Mouse (Mus musculus) embryonic facial prominence, embryonic 12.5 days (tissue): ENCODE data around the gene 6030452D12Rik. TPM values are rescaled to one million over a fixed set of nuclear protein-coding genes. Genes with fewer than 3 reads are reported as not detected.

Source experiments
- ATAC-seq: fragments of 200-750 bp; cut with Nextera tagmentation; 2 replicates; pipeline ENCODE4 v1.8.0; 2017; ENCODE audit not compliant: insufficient number of reproducible peaks, insufficient read depth, low FRiP score, low TSS enrichment
- H3K27ac ChIP-seq: fragments of 300-500 bp; sonication (generic); 2 replicates; pipeline ENCODE4 v1.5.1; 2016; ENCODE audit warnings: mild to moderate bottlenecking
- H3K27me3 ChIP-seq: fragments of 300-500 bp; sonication (generic); 2 replicates; pipeline ENCODE4 v1.6.1; 2016; ENCODE audit warnings: mild to moderate bottlenecking, moderate library complexity
- H3K36me3 ChIP-seq: fragments of 300-500 bp; sonication (generic); 2 replicates; pipeline ENCODE4 v1.6.1; 2016; ENCODE audit warnings: mild to moderate bottlenecking
- H3K4me1 ChIP-seq: fragments of 300-500 bp; sonication (generic); 2 replicates; pipeline ENCODE4 v1.6.1; 2016
- H3K4me2 ChIP-seq: fragments of 300-500 bp; sonication (generic); replicated peaks from 2 replicates; pipeline ENCODE4 v1.6.1; 2016; ENCODE audit warnings: mild to moderate bottlenecking, moderate library complexity
- H3K4me3 ChIP-seq: fragments of 300-500 bp; sonication (generic); 2 replicates; pipeline ENCODE4 v1.5.1; 2016; ENCODE audit warnings: mild to moderate bottlenecking
- H3K9ac ChIP-seq: fragments of 300-500 bp; sonication (generic); 2 replicates; pipeline ENCODE4 v1.6.1; 2016; ENCODE audit warnings: mild to moderate bottlenecking, moderate library complexity
- H3K9me3 ChIP-seq: fragments of 300-500 bp; sonication (generic); 2 replicates; pipeline ENCODE4 v1.6.1; 2016; ENCODE audit warnings: mild to moderate bottlenecking, moderate library complexity
- WGBS: fragments of 180-500 bp; shearing (Covaris S2); methylation state at CpG from one replicate; pipeline ENCODE4 v1.1.7; 2016; 5-methylcytosine and 5-hydroxymethylcytosine counted together
- polyA plus RNA-seq: library from polyadenylated mRNA; unstranded; fragments of >200 nt; fragmentation: Nextera tagmentation; extraction: Ambion mirVana; gene quantifications from 2 replicates; pipeline ENCODE4 v1.2.1, GENCODE M21; 2016

The 6030452D12Rik gene
- polyA plus RNA-seq, 1 experiment from 2014 or later = not detected

GRCm38 (mm10) chr8:106545149-106545548, 44.8 kb downstream of the 6030452D12Rik start:
- H3K9me3 ChIP-seq = no peaks in the 10 kb centered on the region

GRCm38 (mm10) chr8:106546746-106547145, 46.4 kb downstream of the 6030452D12Rik start:
- Histone ChIP-seq H3K9me3 (no peaks in the 10 kb centered on the region), H3K4me2 (no peak overlapping the region), H3K27ac (no peak overlapping the region), H3K27me3 (no peaks in the 10 kb centered on the region), H3K4me3 (no peak overlapping the region), H3K9ac (no peak overlapping the region), H3K4me1 (no peaks in the 10 kb centered on the region), H3K36me3 (peaks cover 13% of the 10 kb centered on the region; the same call in 1 of the 2 replicates)
- 87% methylated on average over 7 of the region's 7 CpGs for WGBS
- no peak for ATAC-seq

More at GRCm38 (mm10) chr8:106545149-106545548, 44.8 kb downstream of the 6030452D12Rik start:
- Histone ChIP-seq H3K4me3 (no peak overlapping the region), H3K4me1 (no peaks in the 10 kb centered on the region), H3K36me3 (peaks cover 13% of the 10 kb centered on the region; the same call in 1 of the 2 replicates), H3K4me2 (no peak overlapping the region), H3K27ac (no peak overlapping the region), H3K9ac (no peak overlapping the region), H3K27me3 (no peaks in the 10 kb centered on the region)
- 84% methylated on average over 2 of the region's 2 CpGs for WGBS
- no peak for ATAC-seq

GRCm38 (mm10) chr8:106548366-106548936, 48.1 kb downstream of the 6030452D12Rik start:
- H3K9me3 ChIP-seq = no peaks in the 10 kb centered on the region
- H3K9ac ChIP-seq = no peak overlapping the region
- no peak overlapping the region for H3K4me2 ChIP-seq
- WGBS = 59% methylated on average over 10 of the region's 10 CpGs
- H3K27me3 ChIP-seq = no peaks in the 10 kb centered on the region
- no peaks in the 10 kb centered on the region for H3K4me1 ChIP-seq
- H3K36me3 ChIP-seq = peaks cover 25% of the 10 kb centered on the region; the same call in 1 of the 2 replicates
- ATAC-seq = no peak
- H3K27ac ChIP-seq = no peak overlapping the region
- no peak overlapping the region for H3K4me3 ChIP-seq

GRCm38 (mm10) chr8:106550906-106551305, 50.6 kb downstream of the 6030452D12Rik start:
- WGBS = 82% methylated on average over 1 of the region's 1 CpGs
- no peaks in the 10 kb centered on the region for H3K4me1 ChIP-seq
- H3K27ac ChIP-seq = no peak overlapping the region
- no peaks in the 10 kb centered on the region for H3K27me3 ChIP-seq
- H3K4me3 ChIP-seq = no peak overlapping the region
- ATAC-seq = no peak
- H3K9ac ChIP-seq = no peak overlapping the region
- H3K9me3 ChIP-seq = 0 out of 2 replicates have a peak, but pooled peaks cover 4% of the 10 kb centered on the region
- no peak overlapping the region for H3K4me2 ChIP-seq
- H3K36me3 ChIP-seq = peaks cover 18% of the 10 kb centered on the region; the same call in 1 of the 2 replicates

GRCm38 (mm10) chr8:106554011-106554410, 53.7 kb downstream of the 6030452D12Rik start:
- no peak overlapping the region for H3K4me3 ChIP-seq
- no peak overlapping the region for H3K4me2 ChIP-seq
- 0 out of 2 replicates have a peak, but pooled peaks cover 8% of the 10 kb centered on the region for H3K9me3 ChIP-seq
- H3K36me3 ChIP-seq = peaks cover 21% of the 10 kb centered on the region; the same call in 1 of the 2 replicates
- no peaks in the 10 kb centered on the region for H3K27me3 ChIP-seq
- no peak overlapping the region for H3K9ac ChIP-seq
- WGBS = 95% methylated on average over 5 of the region's 5 CpGs
- H3K27ac ChIP-seq = no peak overlapping the region
- ATAC-seq = no peak
- no peaks in the 10 kb centered on the region for H3K4me1 ChIP-seq

- ATAC-seq = no peak
- Histone ChIP-seq H3K27ac (no peak overlapping the region), H3K9ac (no peak overlapping the region), H3K27me3 (no peaks in the 10 kb centered on the region), H3K4me1 (no peaks in the 10 kb centered on the region), H3K4me2 (no peak overlapping the region), H3K36me3 (peaks cover 21% of the 10 kb centered on the region; the same call in 1 of the 2 replicates), H3K9me3 (0 out of 2 replicates have a peak, but pooled peaks cover 8% of the 10 kb centered on the region), H3K4me3 (no peak overlapping the region)
- WGBS = 66% methylated on average over 6 of the region's 7 CpGs
These were observed 55.8 kb downstream of the 6030452D12Rik start for GRCm38 (mm10) chr8:106556068-106556645.

Other genes starting within 250 kb of the 6030452D12Rik start
- 4.3 and 4.4 TPM in 2 replicates for gene Smpd3, start 162.5 kb upstream of the 6030452D12Rik start, polyA plus RNA-seq
- 34.6 and 34.7 TPM in 2 replicates for gene Zfp90, start 85.2 kb upstream of the 6030452D12Rik start, polyA plus RNA-seq
- 17.6 and 19.1 TPM in 2 replicates for gene Cdh3, start 10.4 kb downstream of the 6030452D12Rik start, polyA plus RNA-seq
- gene Gm10073, start 72.9 kb downstream of the 6030452D12Rik start, polyA plus RNA-seq = 5.4 and 6.1 TPM in 2 replicates
- 26.4 and 26.6 TPM in 2 replicates for gene Cdh1, start 102.8 kb downstream of the 6030452D12Rik start, polyA plus RNA-seq
- gene Tango6, start 182.5 kb downstream of the 6030452D12Rik start, polyA plus RNA-seq = 12.0 and 12.6 TPM in 2 replicates